Mouse (Mus musculus) forebrain, embryonic 13.5 days (tissue): Measurements from ENCODE around the gene Rsad1. TPM values are rescaled to one million over a fixed set of nuclear protein-coding genes. Genes with fewer than 3 reads are reported as not detected.

ENCODE experiments used
- ATAC-seq: fragments of 200-750 bp; cut with Nextera tagmentation; 2 replicates; pipeline ENCODE4 v1.8.0; 2017
- H3K27ac ChIP-seq: fragments of 300-500 bp; sonication (generic); 2 replicates; pipeline ENCODE4 v1.5.1; 2015; ENCODE audit warnings: inconsistent platforms, mild to moderate bottlenecking, moderate library complexity
- H3K27me3 ChIP-seq: fragments of 300-500 bp; sonication (generic); 2 replicates; pipeline ENCODE4 v1.6.1; 2015; ENCODE audit warnings: mild to moderate bottlenecking, inconsistent platforms
- H3K36me3 ChIP-seq: fragments of 300-500 bp; sonication (generic); 2 replicates; pipeline ENCODE4 v1.6.1; 2015; ENCODE audit warnings: mild to moderate bottlenecking, inconsistent platforms; ENCODE audit not compliant: poor library complexity, severe bottlenecking
- H3K4me1 ChIP-seq: fragments of 300-500 bp; sonication (generic); 2 replicates; pipeline ENCODE4 v1.6.1; 2015; ENCODE audit warnings: inconsistent platforms
- H3K4me2 ChIP-seq: fragments of 300-500 bp; sonication (generic); 2 replicates; pipeline ENCODE4 v1.6.1; 2015; ENCODE audit warnings: inconsistent platforms, mild to moderate bottlenecking, moderate library complexity
- H3K4me3 ChIP-seq: fragments of 300-500 bp; sonication (generic); 2 replicates; pipeline ENCODE4 v1.5.1; 2015; ENCODE audit warnings: mild to moderate bottlenecking, inconsistent platforms
- H3K9ac ChIP-seq: fragments of 300-500 bp; sonication (generic); 2 replicates; pipeline ENCODE4 v1.6.1; 2015; ENCODE audit warnings: mild to moderate bottlenecking, inconsistent platforms
- H3K9me3 ChIP-seq: fragments of 300-500 bp; sonication (generic); replicated peaks from 2 replicates; pipeline ENCODE4 v1.6.1; 2016; ENCODE audit warnings: inconsistent platforms
- WGBS: fragments of 180-500 bp; shearing (Covaris S2); methylation state at CpG from one replicate; pipeline ENCODE4 v1.1.7; 2015; 5-methylcytosine and 5-hydroxymethylcytosine counted together
- polyA plus RNA-seq: library from polyadenylated mRNA; unstranded; fragments of >200 nt; fragmentation: Nextera tagmentation; extraction: Ambion mirVana; gene quantifications from 2 replicates; pipeline ENCODE4 v1.2.1, GENCODE M21; 2015

Gene Rsad1
- polyA plus RNA-seq, result 3.1 and 3.7 TPM in 2 replicates

DNA sequence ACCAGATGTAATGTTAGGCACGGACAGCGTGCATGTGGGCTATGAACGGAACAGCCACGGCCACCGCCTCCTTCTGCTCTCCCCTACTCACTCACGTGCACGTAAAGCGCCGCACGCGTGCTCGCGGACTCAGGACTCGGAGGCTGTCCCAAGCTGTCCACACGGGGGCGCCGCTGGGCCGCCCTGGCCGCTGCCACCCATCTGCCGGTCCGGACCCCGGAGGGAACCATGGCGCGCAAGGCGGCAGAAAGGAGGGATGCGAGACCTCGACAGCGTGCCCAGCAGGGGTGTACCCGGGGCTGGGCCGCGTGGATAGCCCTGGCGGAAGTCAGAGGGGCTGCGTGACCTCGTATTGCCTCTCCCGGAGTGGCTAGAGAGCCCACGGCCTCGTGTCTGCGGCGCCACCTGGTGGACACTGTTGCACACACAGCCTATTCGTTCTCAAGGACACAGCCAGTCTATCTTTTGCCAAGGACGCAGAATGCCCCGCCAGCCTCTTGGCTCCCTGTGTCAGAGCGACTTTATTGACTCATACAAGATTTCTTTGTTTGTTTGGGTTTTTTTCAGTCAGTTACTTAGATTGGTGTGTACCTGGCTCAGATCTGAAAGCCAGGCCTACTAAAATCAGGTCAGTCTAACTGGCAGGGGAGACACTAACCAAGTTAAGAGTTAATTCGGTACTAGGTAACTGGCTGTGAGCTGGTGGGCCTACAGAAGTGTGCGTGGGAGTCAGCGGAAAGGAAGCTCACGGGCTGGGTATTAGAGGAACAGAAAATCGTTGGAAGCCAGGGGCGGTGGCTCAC lies at the start of gene Rsad1:
Gene Rsad1, minus strand, starts transcription at position 368 of the 803 bp plus-strand sequence.
- peak; percentile 92 for ATAC-seq

DNA sequence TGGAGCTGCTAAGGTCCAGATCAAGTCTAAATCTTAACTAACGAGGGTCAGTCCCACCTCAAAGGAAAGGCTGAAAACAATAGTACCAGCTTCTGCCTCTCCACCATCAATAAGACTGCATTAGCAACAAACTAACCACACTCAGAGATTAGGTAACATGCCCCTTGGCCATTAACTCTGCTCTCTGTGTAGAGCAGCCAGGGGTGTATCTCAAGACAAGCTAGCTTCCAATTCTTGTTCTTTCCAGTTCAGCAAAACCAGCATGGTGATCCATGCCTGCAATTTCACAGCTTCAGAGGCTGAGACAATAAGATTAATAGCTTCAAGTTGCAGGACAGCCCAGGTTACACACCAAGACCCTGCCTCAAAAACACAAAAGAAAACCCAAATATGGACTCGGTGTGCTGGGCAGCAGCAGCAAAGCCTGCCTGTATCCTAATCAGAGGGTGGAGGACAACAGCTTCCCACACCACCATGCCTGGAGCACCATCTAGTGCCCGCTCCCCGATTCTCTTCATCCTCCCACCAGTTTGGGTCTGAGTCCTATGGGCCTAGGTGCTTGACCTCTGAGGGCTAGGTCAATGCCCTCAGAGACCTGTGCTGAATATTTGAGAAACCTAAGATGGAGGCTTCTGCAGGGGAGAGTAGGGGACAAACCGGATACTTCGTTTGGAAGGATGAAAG lies 49.5 kb upstream of the Rsad1 start:
- 71% methylated on average over 6 of the region's 6 CpGs for WGBS
- peaks cover 12% of the 10 kb centered on the region for H3K4me1 ChIP-seq
- no peak overlapping the region for H3K9ac ChIP-seq
- H3K27ac ChIP-seq, result no peak overlapping the region
- 0 out of 2 replicates have a peak, but pooled peaks cover 3% of the 10 kb centered on the region for H3K27me3 ChIP-seq
- H3K4me3 ChIP-seq, result no peak overlapping the region
- no peak for ATAC-seq
- H3K36me3 ChIP-seq, result no peaks in the 10 kb centered on the region
- no peak overlapping the region for H3K4me2 ChIP-seq
- H3K9me3 ChIP-seq, result no peaks in the 10 kb centered on the region

More for the DNA sequence above, at the start of gene Rsad1:
- WGBS, result 5% methylated on average over 48 of the region's 49 CpGs
- peak within 1 kb of the TSS; percentile 82 for H3K27ac ChIP-seq
- H3K27me3 ChIP-seq, result no peaks in the 10 kb centered on the region
- peak within 1 kb of the TSS; percentile 64 for H3K4me3 ChIP-seq
- H3K36me3 ChIP-seq, result no peaks in the 10 kb centered on the region
- H3K4me2 ChIP-seq, result peak within 1 kb of the TSS; percentile 85
- no peaks in the 10 kb centered on the region for H3K9me3 ChIP-seq
- H3K4me1 ChIP-seq, result peaks cover 16% of the 10 kb centered on the region
- H3K9ac ChIP-seq, result peak within 1 kb of the TSS; percentile 71

DNA sequence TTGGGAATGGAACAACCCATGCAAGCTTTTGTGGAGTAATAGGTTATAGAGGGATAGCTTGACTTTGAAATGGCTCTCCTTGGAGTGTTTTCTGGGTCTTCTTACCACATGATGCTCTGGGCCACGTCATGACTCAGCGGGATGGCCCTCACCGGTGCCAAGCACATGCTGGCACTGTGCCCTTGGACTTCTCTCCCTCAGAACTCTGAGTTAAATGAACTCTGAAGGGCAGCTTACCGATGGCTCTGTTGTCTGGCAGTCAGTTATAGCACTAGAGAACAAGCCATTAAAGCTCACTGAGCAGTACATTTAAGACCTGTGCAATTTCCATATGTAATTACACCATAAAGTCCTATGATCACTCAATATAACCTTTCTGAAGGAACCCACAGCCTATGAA lies 48.3 kb upstream of the Rsad1 start:
- H3K4me1 ChIP-seq, result peaks cover 12% of the 10 kb centered on the region
- ATAC-seq, result no peak
- H3K9ac ChIP-seq, result no peak overlapping the region
- H3K4me3 ChIP-seq, result no peak overlapping the region
- no peaks in the 10 kb centered on the region for H3K36me3 ChIP-seq
- no peak overlapping the region for H3K4me2 ChIP-seq
- WGBS, result 89% methylated on average over 4 of the region's 4 CpGs
- H3K27ac ChIP-seq, result no peak overlapping the region
- no peaks in the 10 kb centered on the region for H3K9me3 ChIP-seq
- 0 out of 2 replicates have a peak, but pooled peaks cover 3% of the 10 kb centered on the region for H3K27me3 ChIP-seq

DNA sequence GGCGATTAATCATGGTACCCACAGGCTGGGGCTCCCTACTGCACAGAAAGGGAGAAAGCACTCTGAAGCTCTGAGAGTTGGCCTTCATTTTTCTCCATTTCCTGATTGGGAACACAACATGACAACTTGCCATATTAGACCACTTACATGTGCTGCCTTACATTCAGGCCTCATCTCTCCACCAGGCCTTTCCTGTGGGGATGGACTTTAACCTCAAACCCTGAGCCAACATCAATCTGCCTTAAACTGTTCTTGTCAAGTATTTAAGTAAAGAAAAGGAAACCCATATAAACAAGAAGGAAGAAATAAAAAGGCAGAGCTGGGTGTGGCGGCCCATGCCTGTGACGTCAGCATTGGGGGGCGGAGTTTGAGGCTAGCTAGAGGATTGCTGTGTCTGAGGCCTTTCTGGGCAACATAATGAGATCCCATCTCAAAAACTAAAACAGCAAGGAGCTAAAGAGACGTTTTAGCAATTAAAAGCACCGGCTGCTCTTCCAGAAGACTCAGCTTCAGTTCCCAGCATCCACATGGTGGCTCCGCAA lies 47.3 kb upstream of the Rsad1 start:
- Histone ChIP-seq H3K27me3 (0 out of 2 replicates have a peak, but pooled peaks cover 3% of the 10 kb centered on the region), H3K4me3 (no peak overlapping the region), H3K4me2 (no peak overlapping the region), H3K9me3 (no peaks in the 10 kb centered on the region), H3K27ac (no peak overlapping the region), H3K4me1 (peaks cover 4% of the 10 kb centered on the region; the same call in 1 of the 2 replicates), H3K36me3 (no peaks in the 10 kb centered on the region), H3K9ac (no peak overlapping the region)
- ATAC-seq, result no peak
- WGBS, result 71% methylated on average over 7 of the region's 7 CpGs

DNA sequence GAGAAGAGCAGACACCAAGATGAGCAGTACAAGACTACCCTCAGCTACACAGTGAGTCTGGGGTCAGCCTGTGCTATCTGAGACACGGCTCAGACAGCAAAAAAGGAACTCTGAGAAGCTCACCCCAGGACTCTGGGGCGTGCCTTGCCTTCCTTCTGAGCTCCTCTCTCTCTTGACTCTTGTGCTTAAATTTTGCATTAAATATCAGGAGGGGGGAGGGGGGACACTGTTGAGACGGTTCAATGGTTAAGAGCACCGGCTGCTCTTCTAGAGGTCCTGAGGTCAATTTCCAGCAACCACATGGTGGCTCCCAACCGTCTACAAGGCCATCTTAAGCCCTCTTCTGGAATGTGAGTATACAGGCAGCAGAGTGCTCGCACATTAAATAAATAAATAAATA lies 38.5 kb upstream of the Rsad1 start:
- WGBS, result 85% methylated on average over 6 of the region's 6 CpGs
- Histone ChIP-seq H3K9ac (no peak overlapping the region), H3K4me1 (no peaks in the 10 kb centered on the region), H3K4me3 (no peak overlapping the region), H3K27ac (no peak overlapping the region), H3K27me3 (no peaks in the 10 kb centered on the region), H3K4me2 (no peak overlapping the region), H3K9me3 (no peaks in the 10 kb centered on the region), H3K36me3 (no peaks in the 10 kb centered on the region)
- ATAC-seq, result no peak

DNA sequence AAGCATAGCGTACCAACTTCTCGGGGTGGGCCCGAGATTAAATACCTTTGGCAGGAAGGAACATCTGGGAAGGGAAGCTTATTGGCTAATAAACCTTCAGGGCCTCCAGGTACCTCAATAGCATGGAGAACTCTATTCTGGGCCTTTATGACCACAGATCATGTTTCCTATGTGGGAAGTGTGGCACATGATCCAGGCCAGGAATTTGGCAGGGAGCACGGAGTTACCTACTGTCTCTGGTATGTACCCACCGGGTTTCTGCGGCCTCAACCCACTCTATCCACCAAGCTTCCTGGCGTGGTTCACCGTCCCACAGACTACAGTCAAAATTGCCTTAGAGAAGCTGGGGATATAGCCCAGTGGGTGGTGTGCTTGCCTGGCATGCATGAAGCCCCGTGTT lies 36.0 kb upstream of the Rsad1 start:
- Histone ChIP-seq H3K27me3 (no peaks in the 10 kb centered on the region), H3K4me2 (no peak overlapping the region), H3K9ac (no peak overlapping the region), H3K36me3 (no peaks in the 10 kb centered on the region), H3K4me1 (no peaks in the 10 kb centered on the region), H3K4me3 (no peak overlapping the region), H3K27ac (no peak overlapping the region), H3K9me3 (no peaks in the 10 kb centered on the region)
- ATAC-seq, result no peak
- WGBS, result 93% methylated on average over 9 of the region's 9 CpGs

DNA sequence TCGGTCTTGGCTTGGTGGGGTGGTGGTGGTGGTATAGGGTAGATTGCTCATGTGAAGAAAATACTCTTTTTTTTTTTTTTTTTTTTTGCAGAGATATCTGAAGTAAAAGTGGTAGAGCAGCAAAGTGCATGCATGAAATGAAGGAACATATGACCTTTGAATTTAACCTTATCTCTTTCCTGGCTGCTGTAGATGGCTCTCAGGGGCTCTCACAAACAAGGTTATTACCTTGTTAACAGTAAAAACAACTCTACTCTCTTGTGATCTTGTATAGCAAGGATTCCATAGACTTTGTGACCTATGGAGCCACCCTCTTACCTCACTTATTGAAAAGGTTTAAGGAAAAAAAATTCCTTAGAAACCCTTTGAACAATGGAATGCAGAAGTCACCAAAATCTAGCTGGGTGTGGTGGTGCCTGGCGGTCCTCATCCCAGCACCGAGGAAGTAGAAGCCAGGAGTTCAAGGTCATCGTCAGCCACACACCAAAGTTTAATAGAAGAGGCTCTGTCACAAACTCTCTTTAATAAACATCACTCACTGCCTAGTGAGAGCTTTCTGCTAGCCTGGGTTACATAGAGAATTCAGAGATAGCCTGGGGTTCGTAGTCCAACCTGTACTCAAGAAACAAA lies 31.2 kb upstream of the Rsad1 start:
- 94% methylated on average over 5 of the region's 5 CpGs for WGBS

DNA sequence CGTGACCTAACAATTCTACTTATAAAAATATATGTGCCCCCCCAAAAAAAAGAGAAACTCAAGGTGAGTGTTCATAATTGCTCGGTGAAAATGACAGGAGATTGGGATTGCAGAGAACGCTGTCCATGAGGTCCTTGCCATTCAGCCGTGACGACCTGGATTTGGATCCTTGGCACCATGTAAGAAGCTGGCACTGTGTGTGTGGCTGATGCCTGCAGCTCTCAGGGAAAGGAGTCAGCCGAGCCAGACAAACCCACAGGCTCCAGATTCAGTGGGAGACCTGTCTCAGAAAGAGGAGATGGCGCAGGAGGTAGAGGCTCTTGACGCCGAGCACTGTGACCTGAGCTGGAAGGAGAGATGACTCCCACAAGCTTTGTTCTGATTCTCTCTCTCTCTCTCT lies 27.3 kb upstream of the Rsad1 start:
- H3K4me1 ChIP-seq, result no peaks in the 10 kb centered on the region
- no peak overlapping the region for H3K4me3 ChIP-seq
- no peaks in the 10 kb centered on the region for H3K9me3 ChIP-seq
- no peak overlapping the region for H3K27ac ChIP-seq
- ATAC-seq, result no peak
- H3K36me3 ChIP-seq, result no peaks in the 10 kb centered on the region
- H3K27me3 ChIP-seq, result no peaks in the 10 kb centered on the region
- 89% methylated on average over 9 of the region's 9 CpGs for WGBS
- H3K9ac ChIP-seq, result no peak overlapping the region
- H3K4me2 ChIP-seq, result no peak overlapping the region

More for the DNA sequence above, 31.2 kb upstream of the Rsad1 start:
- Histone ChIP-seq H3K4me2 (no peak overlapping the region), H3K4me1 (no peaks in the 10 kb centered on the region), H3K9ac (no peak overlapping the region), H3K27ac (no peak overlapping the region), H3K36me3 (no peaks in the 10 kb centered on the region), H3K4me3 (no peak overlapping the region), H3K27me3 (no peaks in the 10 kb centered on the region), H3K9me3 (no peaks in the 10 kb centered on the region)
- ATAC-seq, result no peak

DNA sequence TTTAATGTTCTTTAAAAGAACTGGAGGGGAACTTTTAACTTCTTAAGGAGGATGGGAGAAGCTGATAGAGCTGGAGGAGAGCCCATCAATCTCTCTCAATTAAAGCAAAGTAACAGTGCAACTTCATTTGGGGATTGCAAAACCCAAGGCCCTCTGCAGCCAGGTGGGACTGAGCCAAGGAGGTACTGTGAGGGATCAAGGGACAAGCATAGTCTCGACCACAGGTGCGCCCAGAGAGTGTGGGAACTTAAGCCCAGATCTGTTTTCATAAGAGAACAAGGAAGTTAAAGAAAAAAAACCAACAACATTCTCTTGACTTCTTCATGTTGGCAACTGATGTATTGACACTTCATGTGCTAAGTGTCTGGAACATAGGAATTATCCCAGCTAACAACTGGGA lies 26.0 kb upstream of the Rsad1 start:
- H3K9ac ChIP-seq, result no peak overlapping the region
- no peak overlapping the region for H3K4me3 ChIP-seq
- H3K27ac ChIP-seq, result no peak overlapping the region
- no peaks in the 10 kb centered on the region for H3K4me1 ChIP-seq
- no peak overlapping the region for H3K4me2 ChIP-seq
- WGBS, result 86% methylated on average over 2 of the region's 2 CpGs
- H3K36me3 ChIP-seq, result no peaks in the 10 kb centered on the region
- no peaks in the 10 kb centered on the region for H3K27me3 ChIP-seq
- no peak for ATAC-seq
- H3K9me3 ChIP-seq, result no peaks in the 10 kb centered on the region

DNA sequence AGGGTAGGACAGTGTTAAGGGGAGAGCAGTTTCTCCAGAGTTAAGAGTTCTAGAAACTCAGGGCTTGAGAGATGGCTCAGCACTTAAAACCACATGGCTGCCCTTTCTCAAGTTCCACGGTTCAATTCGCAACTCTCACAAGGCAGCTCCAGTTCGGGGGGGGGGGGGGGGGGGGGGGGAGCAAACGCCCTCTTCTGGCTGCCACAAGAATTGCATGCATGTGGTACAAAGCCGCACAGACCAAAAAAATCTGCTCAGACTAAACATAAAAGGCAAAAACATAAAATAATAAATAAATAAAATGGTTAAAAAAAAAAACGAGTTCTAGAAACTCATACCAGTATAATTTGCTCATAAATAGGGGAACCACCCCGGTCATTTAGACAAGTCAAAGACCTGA lies 25.5 kb upstream of the Rsad1 start:
- H3K9me3 ChIP-seq, result no peaks in the 10 kb centered on the region
- no peak overlapping the region for H3K4me3 ChIP-seq
- 0 out of 2 replicates have a peak, but pooled peaks cover under 1% of the 10 kb centered on the region for H3K36me3 ChIP-seq
- no peak overlapping the region for H3K27ac ChIP-seq
- H3K4me2 ChIP-seq, result no peak overlapping the region
- 18% methylated on average over 7 of the region's 7 CpGs for WGBS
- no peak overlapping the region for H3K9ac ChIP-seq
- H3K4me1 ChIP-seq, result no peaks in the 10 kb centered on the region
- no peaks in the 10 kb centered on the region for H3K27me3 ChIP-seq
- no peak for ATAC-seq

DNA sequence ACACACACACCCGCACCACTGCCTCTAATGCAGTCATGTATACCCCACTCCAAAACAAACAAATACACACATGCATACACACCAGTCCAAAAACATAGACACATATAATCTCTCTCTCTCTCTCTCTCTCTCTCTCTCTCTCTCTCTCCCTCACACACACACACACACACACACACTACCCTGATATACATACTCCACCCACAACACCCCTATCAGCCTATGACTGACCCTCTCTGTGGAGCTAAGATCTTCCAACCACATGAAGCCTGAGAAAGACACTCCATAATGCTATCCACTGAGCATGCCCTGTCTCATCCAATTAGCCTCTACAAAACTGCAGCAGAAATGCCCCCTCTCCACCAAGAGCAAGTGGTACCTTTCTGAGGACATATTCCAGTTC lies 22.8 kb upstream of the Rsad1 start:
- H3K9me3 ChIP-seq, result no peaks in the 10 kb centered on the region
- H3K27ac ChIP-seq, result no peak overlapping the region
- H3K4me1 ChIP-seq, result no peaks in the 10 kb centered on the region
- 88% methylated on average over 1 of the region's 1 CpGs for WGBS
- ATAC-seq, result no peak
- no peak overlapping the region for H3K4me2 ChIP-seq
- 0 out of 2 replicates have a peak, but pooled peaks cover 3% of the 10 kb centered on the region for H3K36me3 ChIP-seq
- H3K4me3 ChIP-seq, result no peak overlapping the region
- no peak overlapping the region for H3K9ac ChIP-seq
- H3K27me3 ChIP-seq, result no peaks in the 10 kb centered on the region

DNA sequence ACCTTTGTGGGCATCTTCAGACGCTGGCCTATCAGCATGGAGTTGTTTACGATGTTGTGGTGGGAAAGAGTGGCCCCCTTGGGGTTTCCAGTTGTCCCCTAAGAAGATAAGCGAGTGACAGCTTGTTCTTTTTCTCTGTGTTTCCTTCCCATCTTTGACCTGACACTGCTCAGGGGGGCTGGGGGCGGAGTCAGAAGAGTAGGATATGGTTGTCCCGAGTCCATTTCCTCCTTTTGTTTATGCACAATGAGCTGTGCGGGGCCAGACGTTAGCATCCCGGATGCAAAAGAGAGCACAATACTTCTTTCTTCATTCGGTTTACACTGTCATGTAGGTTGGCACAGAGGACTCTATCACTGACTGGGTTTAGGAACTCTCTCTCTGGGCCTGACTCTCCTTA lies 21.6 kb upstream of the Rsad1 start:
- 50% methylated on average over 9 of the region's 9 CpGs for WGBS
- Histone ChIP-seq H3K4me3 (no peak overlapping the region), H3K4me2 (no peak overlapping the region), H3K4me1 (no peaks in the 10 kb centered on the region), H3K36me3 (0 out of 2 replicates have a peak, but pooled peaks cover 3% of the 10 kb centered on the region), H3K27me3 (peaks cover 7% of the 10 kb centered on the region), H3K9me3 (no peaks in the 10 kb centered on the region), H3K27ac (no peak overlapping the region), H3K9ac (no peak overlapping the region)
- no peak for ATAC-seq
